Mouse (Mus musculus) gastrocnemius, postnatal 25 days (tissue): ENCODE measurements around the gene Prl2c2. TPM values are rescaled to one million over a fixed set of nuclear protein-coding genes. Genes with fewer than 3 reads are reported as not detected.
"Not testable (repeated sequence)": the region's sequence is repeated elsewhere in the genome, so short reads cannot be mapped to it uniquely, and the experiment has no call there.

Experiments used
- DNase-seq: peaks from one replicate; pipeline ENCODE4 v3.0.0; 2022
- long read RNA-seq, 2 experiments: library from polyadenylated mRNA; stranded (forward); transcript quantifications; one replicate each; pipeline ENCODE4 v2.0.0; 2021
- total RNA-seq, 2 experiments: library from RNA; stranded (reverse); gene quantifications; 1 replicate in 1 of 2; 2 replicates in 1 of 2; pipeline ENCODE4 v1.2.3; 2021

The Prl2c2 gene
- total RNA-seq, result not detected
- long read RNA-seq, experiment 1, result 0 reads
- long read RNA-seq, experiment 2, partial matches to known transcripts, result 0 of 1 reads
- long read RNA-seq, experiment 2, other reads (novel, unspliced or antisense), result 1 of 1 reads

DNA sequence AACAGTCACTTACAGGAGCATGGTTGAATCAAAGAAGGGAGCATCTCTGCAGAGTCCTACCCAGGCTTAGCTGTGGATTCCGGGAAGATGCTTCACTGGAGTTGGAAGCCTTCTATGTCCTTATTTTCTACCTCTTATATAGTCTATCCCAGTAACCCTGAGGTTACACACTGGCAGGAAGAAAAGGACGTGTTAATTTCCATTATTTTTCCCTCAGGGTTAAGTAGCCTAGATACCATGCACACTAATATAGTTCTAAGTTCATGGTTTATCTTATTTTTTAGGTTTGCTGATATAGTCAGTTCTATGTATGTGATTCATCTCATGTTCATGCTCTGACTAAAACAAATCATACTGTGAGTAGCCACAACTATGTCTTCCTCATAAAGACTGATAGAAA is at the start of gene Prl2c2:
Gene Prl2c2 (minus strand): TSS at position 101 of the 400 bp plus-strand sequence.
- DNase-seq, result not testable (repeated sequence)

DNA sequence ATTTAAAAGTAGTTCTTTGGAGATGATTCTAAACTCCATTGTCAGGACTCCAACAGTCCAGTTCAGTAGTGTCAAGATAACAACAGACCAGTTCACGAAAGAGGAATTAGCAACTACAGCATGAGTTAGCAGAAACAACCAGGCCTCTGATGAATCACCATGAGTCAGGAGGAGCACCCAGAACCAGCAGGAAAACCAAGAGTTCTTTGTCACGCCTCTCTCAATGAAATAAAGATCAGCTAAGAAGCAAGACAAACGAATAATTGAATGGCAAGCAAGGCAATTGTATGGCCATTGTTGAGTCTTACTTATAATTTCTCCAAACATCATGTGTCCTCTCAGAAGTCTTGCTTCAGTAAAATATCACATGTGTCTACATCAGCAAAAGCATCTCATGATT is 20.7 kb upstream of the Prl2c2 start:
- DNase-seq, result not testable (repeated sequence)

DNA sequence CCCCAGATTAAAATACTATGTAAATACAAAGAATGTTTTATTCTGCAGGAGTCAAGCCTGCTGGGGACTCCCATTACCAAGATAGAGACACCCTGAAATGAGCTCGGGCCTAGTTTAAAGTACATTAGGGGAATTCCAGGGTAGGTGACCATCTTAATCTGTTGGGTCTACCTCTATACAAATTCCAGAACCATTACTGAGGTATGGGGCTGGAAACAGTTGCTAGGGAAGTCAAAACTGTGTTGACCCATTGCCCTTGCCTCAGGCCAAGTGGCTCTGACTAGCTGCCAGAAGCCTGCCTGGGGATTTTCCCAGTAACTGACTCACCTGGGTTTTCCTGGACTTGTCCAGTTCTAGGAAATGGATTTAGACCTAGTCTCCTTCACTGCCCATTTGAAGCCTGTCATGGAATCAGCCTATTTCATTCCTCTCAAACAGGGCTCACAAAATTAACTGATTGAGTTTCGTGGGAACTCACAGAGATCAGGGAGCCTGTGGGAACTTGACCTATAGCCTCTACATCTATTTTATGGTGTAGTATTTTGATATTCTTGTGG is 8.9 kb upstream of the Prl2c2 start:
- DNase-seq, result not testable (repeated sequence)

Other genes with a start within 250 kb of the Prl2c2 start
- not detected for gene Prl2c3, start 205.3 kb downstream of the Prl2c2 start, total RNA-seq
- gene Prl2c5, start 177.3 kb upstream of the Prl2c2 start, total RNA-seq, result not detected